Mouse (Mus musculus) embryonic facial prominence, embryonic 12.5 days (tissue): ENCODE measurements at regions not wholly inside any gene's neighbourhood (a gene's known extent, or its start where the extent isn't known, plus 50 kb on each side); places are given as distances from the start of the nearest gene placed in this dataset.

Experiments
- ATAC-seq: fragments of 200-750 bp; cut with Nextera tagmentation; 2 replicates; pipeline ENCODE4 v1.8.0; 2017; ENCODE audit not compliant: insufficient number of reproducible peaks, insufficient read depth, low FRiP score, low TSS enrichment
- H3K27ac ChIP-seq: fragments of 300-500 bp; sonication (generic); 2 replicates; pipeline ENCODE4 v1.5.1; 2016; ENCODE audit warnings: mild to moderate bottlenecking
- H3K27me3 ChIP-seq: fragments of 300-500 bp; sonication (generic); 2 replicates; pipeline ENCODE4 v1.6.1; 2016; ENCODE audit warnings: mild to moderate bottlenecking, moderate library complexity
- H3K36me3 ChIP-seq: fragments of 300-500 bp; sonication (generic); 2 replicates; pipeline ENCODE4 v1.6.1; 2016; ENCODE audit warnings: mild to moderate bottlenecking
- H3K4me1 ChIP-seq: fragments of 300-500 bp; sonication (generic); 2 replicates; pipeline ENCODE4 v1.6.1; 2016
- H3K4me2 ChIP-seq: fragments of 300-500 bp; sonication (generic); replicated peaks from 2 replicates; pipeline ENCODE4 v1.6.1; 2016; ENCODE audit warnings: mild to moderate bottlenecking, moderate library complexity
- H3K4me3 ChIP-seq: fragments of 300-500 bp; sonication (generic); 2 replicates; pipeline ENCODE4 v1.5.1; 2016; ENCODE audit warnings: mild to moderate bottlenecking
- H3K9ac ChIP-seq: fragments of 300-500 bp; sonication (generic); 2 replicates; pipeline ENCODE4 v1.6.1; 2016; ENCODE audit warnings: mild to moderate bottlenecking, moderate library complexity
- H3K9me3 ChIP-seq: fragments of 300-500 bp; sonication (generic); 2 replicates; pipeline ENCODE4 v1.6.1; 2016; ENCODE audit warnings: mild to moderate bottlenecking, moderate library complexity
- WGBS: fragments of 180-500 bp; shearing (Covaris S2); methylation state at CpG from one replicate; pipeline ENCODE4 v1.1.7; 2016; 5-methylcytosine and 5-hydroxymethylcytosine counted together

DNA sequence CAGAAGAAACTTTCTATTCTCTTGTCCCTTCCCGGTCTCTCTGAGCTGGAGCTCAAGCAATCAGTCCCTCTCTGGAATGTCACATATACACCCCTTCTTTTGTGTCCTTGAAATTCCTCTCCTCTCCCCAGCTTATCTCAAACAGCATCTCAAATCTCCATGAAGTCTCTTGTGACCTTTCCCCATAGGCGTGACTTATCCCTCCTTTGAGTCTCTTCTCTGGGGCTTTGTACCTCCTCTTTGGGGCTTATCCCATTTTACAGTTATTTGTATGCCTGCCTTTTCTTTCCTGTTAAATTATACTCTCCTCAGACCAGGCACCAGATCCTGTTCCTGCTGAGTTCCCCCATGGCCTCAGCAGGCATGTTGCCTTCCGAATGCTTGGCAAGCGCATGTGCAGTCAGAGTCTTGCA is 152.8 kb downstream of the Pten start:
- Histone ChIP-seq H3K4me1 (no peaks in the 10 kb centered on the region; the same call in 1 of the 2 replicates), H3K27me3 (no peaks in the 10 kb centered on the region), H3K9ac (no peak overlapping the region), H3K4me2 (no peak overlapping the region), H3K36me3 (no peaks in the 10 kb centered on the region), H3K9me3 (no peaks in the 10 kb centered on the region), H3K27ac (no peak overlapping the region), H3K4me3 (no peak overlapping the region)
- ATAC-seq = no peak
- 34% methylated on average over 4 of the region's 4 CpGs for whole genome bisulfite sequencing

DNA sequence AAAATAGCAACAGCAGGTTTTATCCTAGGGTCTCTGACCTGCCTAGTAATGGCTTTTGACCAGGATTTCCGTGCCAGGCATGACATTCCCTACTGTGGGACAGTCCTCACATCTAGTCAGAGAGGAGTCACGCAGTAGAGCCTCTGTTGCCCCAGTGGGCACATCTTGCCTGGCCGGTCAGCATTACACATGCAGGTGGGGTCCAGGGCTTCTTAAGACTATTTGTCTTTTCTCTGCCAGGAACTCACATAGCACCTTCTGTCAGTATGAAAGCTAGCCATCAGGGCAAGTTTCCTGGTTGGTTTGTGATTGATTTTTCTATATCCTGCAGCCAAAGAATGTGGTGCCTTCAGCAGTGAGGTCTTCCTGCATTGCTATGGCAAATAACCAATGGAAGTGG is 155.0 kb downstream of the Pten start:
- Histone ChIP-seq H3K4me1 (no peaks in the 10 kb centered on the region), H3K9me3 (no peaks in the 10 kb centered on the region), H3K4me3 (no peak overlapping the region), H3K9ac (no peak overlapping the region), H3K4me2 (no peak overlapping the region), H3K36me3 (no peaks in the 10 kb centered on the region), H3K27me3 (no peaks in the 10 kb centered on the region), H3K27ac (no peak overlapping the region)
- WGBS = 91% methylated on average over 3 of the region's 3 CpGs
- no peak for ATAC-seq

DNA sequence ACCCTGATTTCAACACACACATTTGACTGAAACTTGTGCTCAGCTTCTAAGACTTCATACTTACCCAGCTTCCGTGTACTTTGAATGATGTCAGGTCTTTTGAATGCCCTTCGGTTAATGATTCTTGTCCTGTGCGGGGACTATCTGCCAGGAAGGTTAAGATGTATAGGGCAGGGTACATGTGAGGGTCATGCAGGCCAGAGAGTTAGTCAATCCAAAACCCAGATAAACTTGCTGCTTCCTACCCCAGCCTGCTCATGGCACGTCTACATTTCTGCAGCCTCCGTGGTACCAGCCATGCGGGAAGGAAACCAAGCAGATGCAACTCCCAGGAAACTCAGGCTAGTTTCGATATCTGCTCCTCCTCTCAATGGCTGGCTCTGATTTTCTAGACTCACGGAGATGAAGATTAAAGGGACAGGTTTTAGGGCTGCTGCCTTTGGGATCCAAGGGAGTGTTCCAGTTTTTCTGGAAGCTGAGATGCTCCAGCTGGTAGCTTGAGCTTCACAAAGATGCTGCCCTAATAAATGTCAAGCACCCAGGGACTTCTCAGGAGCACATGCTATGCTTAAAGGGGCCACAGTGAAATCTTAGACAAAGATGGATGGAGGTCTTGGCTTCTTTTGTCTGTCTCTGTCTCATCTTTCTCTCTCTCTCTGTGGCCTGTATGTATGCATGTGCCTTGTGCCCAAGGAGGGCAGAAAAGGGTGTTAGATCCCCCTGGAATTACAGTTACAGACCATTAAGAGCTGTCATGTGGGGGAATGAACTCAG is 159.4 kb downstream of the Pten start:
- Histone ChIP-seq H3K4me3 (no peak overlapping the region), H3K4me1 (no peaks in the 10 kb centered on the region), H3K9me3 (no peaks in the 10 kb centered on the region), H3K27me3 (no peaks in the 10 kb centered on the region), H3K4me2 (no peak overlapping the region), H3K27ac (no peak overlapping the region), H3K36me3 (no peaks in the 10 kb centered on the region), H3K9ac (no peak overlapping the region)
- no peak for ATAC-seq
- WGBS = 86% methylated on average over 8 of the region's 8 CpGs

DNA sequence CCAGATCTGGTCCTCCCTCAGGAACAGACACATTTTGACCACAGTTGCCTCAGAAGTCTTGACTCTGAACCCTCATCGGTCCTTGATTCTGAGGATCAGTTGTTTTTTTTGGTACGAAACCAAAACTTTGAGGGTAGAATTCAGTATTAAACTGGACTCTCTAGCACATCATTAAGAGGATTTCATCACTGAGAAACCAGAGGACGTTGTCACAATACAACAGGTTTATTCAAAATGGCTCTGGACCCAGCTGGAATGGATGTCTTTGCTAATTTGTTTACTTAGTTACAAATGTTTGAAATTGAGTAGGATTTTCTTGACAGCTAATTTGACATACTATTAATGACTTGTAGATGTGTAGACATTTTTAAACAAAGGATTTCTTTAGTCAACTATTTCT is 163.7 kb downstream of the Pten start:
- no peak for ATAC-seq
- 71% methylated on average over 3 of the region's 3 CpGs for WGBS
- Histone ChIP-seq H3K4me3 (no peak overlapping the region), H3K27ac (no peak overlapping the region), H3K9ac (no peak overlapping the region), H3K4me1 (0 out of 2 replicates have a peak, but pooled peaks cover 2% of the 10 kb centered on the region), H3K4me2 (no peak overlapping the region), H3K36me3 (no peaks in the 10 kb centered on the region), H3K9me3 (no peaks in the 10 kb centered on the region), H3K27me3 (no peaks in the 10 kb centered on the region)

DNA sequence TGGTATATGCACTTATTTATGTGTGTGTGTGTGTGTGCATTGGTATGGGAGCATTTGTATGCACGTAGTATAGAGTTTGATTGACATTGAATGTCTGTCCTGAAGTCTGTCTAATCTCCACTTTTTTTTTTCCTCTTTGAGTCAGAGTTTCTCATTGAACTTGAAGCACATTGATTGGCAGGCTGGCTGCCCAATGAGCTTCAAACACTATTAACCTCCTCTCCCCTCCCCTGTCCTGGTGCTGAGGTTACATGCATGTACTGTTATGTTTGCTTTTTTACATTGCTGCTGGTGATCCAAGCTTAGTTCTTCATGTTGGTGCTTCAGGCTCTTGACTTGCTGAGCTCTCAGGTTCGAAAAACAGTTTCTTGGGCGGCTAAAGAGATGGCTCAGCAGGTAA is 166.6 kb downstream of the Pten start:
- no peaks in the 10 kb centered on the region for H3K9me3 ChIP-seq
- ATAC-seq = no peak
- 85% methylated on average over 3 of the region's 3 CpGs for WGBS
- H3K27me3 ChIP-seq = no peaks in the 10 kb centered on the region
- 0 out of 2 replicates have a peak, but pooled peaks cover 4% of the 10 kb centered on the region for H3K4me1 ChIP-seq
- H3K4me2 ChIP-seq = no peak overlapping the region
- H3K4me3 ChIP-seq = no peak overlapping the region
- no peak overlapping the region for H3K27ac ChIP-seq
- H3K36me3 ChIP-seq = no peaks in the 10 kb centered on the region
- no peak overlapping the region for H3K9ac ChIP-seq

DNA sequence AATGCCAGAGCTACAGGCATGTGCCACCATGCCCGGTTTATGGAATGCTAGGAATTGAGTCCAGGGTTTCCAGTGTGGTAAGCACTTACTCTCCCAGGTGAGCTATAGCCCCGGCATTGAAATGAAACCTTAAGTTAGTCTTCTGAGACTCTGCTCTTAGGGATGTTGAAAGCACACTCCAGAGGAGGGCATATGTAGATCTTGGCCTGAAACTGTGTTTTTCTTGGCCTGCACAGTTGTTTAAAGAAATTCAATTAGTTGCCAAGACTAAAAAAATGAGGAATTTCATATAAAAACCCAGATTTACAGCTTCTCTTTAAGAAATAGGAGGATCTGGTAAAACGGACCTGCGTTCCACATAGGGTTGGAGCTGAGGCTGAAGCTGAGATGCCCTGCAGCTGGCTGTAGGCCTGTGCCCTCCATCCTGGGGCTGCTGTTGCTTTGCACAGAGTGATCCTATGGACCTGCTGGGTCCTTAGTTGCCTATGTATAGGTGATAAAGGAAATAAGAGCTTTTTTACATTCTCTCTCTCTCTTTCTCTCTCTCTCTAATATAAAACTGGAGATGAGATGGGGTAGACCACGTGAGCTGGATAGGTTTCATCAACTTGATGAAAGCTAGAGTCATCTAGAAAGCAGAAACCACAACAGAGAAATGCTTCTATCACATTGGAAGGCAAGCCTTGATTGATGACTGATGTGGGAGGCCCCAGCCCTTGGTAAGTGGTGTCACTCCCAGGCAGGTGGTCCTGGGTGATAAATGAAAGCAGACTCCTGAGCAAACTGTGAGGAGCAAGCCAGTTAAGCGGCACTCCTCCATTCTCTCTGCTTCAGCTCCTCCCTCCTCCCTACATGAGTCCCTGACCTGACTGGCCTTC is 168.6 kb downstream of the Pten start:
- Histone ChIP-seq H3K4me2 (no peak overlapping the region), H3K4me3 (no peak overlapping the region), H3K9me3 (no peaks in the 10 kb centered on the region), H3K27ac (no peak overlapping the region), H3K36me3 (no peaks in the 10 kb centered on the region), H3K9ac (no peak overlapping the region), H3K27me3 (no peaks in the 10 kb centered on the region), H3K4me1 (0 out of 2 replicates have a peak, but pooled peaks cover 4% of the 10 kb centered on the region)
- WGBS = 49% methylated on average over 6 of the region's 6 CpGs
- ATAC-seq = no peak

DNA sequence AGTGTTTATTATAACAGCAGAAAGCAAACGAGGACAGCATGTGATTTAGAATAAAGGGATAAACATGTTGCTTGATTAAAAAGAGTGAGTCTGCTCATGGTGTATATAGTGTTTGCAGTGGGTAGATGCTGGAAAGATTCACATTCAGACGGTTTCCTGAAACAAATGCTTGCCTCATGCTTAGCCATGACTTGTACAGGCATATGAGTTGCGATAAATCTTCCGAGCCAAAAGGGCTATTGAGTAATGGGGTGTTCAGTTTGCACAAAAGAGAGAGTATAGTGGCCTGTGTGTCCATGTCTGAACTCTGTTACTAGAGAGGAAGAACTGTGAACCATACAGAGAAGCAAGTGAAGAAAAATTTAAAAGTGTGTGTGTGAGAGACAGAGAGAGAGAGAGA is 169.3 kb downstream of the Pten start:
- no peak for ATAC-seq
- H3K4me2 ChIP-seq = no peak overlapping the region
- H3K4me3 ChIP-seq = no peak overlapping the region
- no peak overlapping the region for H3K27ac ChIP-seq
- H3K36me3 ChIP-seq = no peaks in the 10 kb centered on the region
- WGBS = 79% methylated on average over 4 of the region's 4 CpGs
- H3K4me1 ChIP-seq = 0 out of 2 replicates have a peak, but pooled peaks cover 4% of the 10 kb centered on the region
- H3K9ac ChIP-seq = no peak overlapping the region
- no peaks in the 10 kb centered on the region for H3K9me3 ChIP-seq
- no peaks in the 10 kb centered on the region for H3K27me3 ChIP-seq

DNA sequence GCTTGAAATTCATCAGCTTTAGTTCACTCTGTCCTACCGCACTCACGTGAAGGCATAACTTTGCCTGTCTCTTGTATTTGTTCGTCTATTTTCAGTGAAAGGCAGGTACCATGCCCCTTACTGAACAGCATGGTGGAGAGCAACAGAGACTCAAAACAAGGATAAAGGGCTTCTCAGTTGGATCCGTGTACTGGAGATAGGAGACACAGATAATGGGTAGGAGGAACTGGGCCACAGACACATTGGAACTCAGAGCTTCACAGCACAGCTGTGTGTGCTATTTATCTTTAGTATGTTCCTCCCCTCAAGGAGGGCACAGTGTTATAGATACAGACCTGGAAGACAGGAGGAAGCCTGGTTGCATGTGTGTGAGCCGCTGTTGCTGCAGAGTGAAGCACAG is 176.4 kb downstream of the Pten start:
- H3K4me1 ChIP-seq = no peaks in the 10 kb centered on the region
- no peak for ATAC-seq
- H3K27ac ChIP-seq = no peak overlapping the region
- H3K4me2 ChIP-seq = no peak overlapping the region
- no peaks in the 10 kb centered on the region for H3K36me3 ChIP-seq
- 0 out of 2 replicates have a peak, but pooled peaks cover 5% of the 10 kb centered on the region for H3K27me3 ChIP-seq
- H3K9me3 ChIP-seq = no peaks in the 10 kb centered on the region
- 90% methylated on average over 5 of the region's 5 CpGs for WGBS
- H3K4me3 ChIP-seq = no peak overlapping the region
- no peak overlapping the region for H3K9ac ChIP-seq

DNA sequence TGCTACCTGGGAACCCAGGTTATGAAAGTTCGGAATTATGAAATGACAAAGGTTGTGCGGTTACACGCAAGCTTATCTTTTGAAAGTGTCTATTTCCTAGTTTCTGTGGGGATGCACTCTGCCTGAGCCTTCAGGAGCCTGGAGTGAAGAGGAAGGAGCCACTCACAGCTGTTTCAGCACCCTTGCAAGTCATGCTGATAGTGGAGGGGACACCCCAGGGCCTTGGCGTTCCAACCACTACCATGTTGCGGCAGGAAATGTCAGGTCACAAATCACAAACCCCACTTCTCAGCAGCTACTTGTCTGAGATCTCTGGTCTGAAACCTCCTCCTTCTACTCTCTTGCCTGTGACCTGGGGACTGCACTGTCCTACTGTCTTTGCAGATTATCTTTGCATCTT is 178.3 kb downstream of the Pten start:
- Histone ChIP-seq H3K36me3 (no peaks in the 10 kb centered on the region), H3K9me3 (no peaks in the 10 kb centered on the region), H3K4me2 (no peak overlapping the region), H3K9ac (no peak overlapping the region), H3K27ac (no peak overlapping the region), H3K27me3 (0 out of 2 replicates have a peak, but pooled peaks cover 5% of the 10 kb centered on the region), H3K4me3 (no peak overlapping the region), H3K4me1 (no peaks in the 10 kb centered on the region)
- 93% methylated on average over 5 of the region's 5 CpGs for WGBS
- ATAC-seq = no peak

DNA sequence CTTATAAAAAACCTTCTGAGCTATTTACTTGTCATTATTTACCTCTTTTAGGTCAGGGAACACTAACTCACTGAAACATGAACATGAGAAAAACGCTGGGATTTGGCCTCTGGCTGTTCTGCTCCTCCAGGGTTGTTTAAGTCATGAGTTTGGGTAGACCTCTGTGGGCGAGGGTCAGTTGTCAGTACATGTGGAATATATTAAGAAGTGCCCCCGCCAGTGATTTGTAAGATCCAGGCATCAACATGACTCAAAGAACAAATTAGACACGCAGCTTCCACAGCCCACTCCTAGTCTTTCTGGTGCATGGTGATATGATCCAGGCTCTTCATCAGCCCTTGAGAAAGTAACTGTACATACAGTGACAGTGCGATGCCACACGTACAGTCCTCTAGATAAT is 180.3 kb downstream of the Pten start:
- Histone ChIP-seq H3K4me1 (no peaks in the 10 kb centered on the region), H3K27ac (no peak overlapping the region), H3K36me3 (no peaks in the 10 kb centered on the region), H3K9ac (no peak overlapping the region), H3K9me3 (no peaks in the 10 kb centered on the region), H3K4me2 (no peak overlapping the region), H3K27me3 (0 out of 2 replicates have a peak, but pooled peaks cover 5% of the 10 kb centered on the region), H3K4me3 (no peak overlapping the region)
- 31% methylated on average over 6 of the region's 6 CpGs for WGBS
- ATAC-seq = no peak

DNA sequence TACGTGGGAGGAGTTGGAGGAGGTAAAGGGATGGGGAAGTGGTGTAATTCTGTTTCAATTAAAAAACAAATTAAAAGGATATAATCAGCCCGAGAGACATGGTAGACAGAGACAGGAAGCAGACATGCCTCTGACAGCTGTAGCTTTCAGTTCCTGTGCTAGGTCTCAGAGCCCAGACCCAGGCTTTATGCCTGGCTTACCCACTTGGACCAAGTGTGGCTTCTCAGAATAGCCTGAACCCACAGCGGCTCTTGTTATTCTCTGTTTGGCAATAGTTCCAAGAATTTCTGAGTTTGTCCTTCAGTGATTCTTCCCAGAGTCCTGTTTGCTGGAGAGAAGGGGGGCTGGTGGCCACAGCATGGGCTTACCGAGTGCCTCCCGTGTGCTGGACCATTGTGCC is 182.4 kb downstream of the Pten start:
- Histone ChIP-seq H3K27me3 (0 out of 2 replicates have a peak, but pooled peaks cover 5% of the 10 kb centered on the region), H3K36me3 (no peaks in the 10 kb centered on the region), H3K9me3 (no peaks in the 10 kb centered on the region), H3K4me3 (no peak overlapping the region), H3K4me1 (no peaks in the 10 kb centered on the region), H3K4me2 (no peak overlapping the region), H3K9ac (no peak overlapping the region), H3K27ac (no peak overlapping the region)
- no peak for ATAC-seq
- WGBS = 81% methylated on average over 5 of the region's 5 CpGs

DNA sequence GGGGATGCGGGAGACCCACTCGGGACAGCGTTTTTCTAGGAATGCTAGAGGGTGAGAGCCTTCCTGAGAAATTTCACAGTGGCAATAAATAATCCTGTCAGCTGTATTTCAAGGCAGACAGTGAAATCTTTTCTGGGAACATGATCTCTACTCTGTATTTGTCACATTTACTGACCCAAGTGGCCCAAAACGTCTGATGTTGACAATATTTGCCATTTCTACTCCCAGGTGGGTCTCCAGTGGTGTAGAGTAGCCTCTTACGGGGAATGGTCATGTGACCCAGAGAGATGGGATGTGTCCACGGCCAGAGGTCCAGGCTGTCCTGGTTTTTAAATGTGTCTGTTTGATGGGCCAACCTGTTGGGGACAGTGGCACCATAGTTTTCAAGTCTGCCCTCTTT is 183.5 kb downstream of the Pten start:
- H3K9ac ChIP-seq = no peak overlapping the region
- no peak for ATAC-seq
- H3K4me1 ChIP-seq = peaks cover under 1% of the 10 kb centered on the region; the same call in 1 of the 2 replicates
- H3K27ac ChIP-seq = no peak overlapping the region
- no peaks in the 10 kb centered on the region for H3K36me3 ChIP-seq
- no peaks in the 10 kb centered on the region for H3K9me3 ChIP-seq
- H3K4me3 ChIP-seq = no peak overlapping the region
- H3K4me2 ChIP-seq = no peak overlapping the region
- 0 out of 2 replicates have a peak, but pooled peaks cover under 1% of the 10 kb centered on the region for H3K27me3 ChIP-seq
- WGBS = 66% methylated on average over 6 of the region's 6 CpGs
